Mouse (Mus musculus) layer of hippocampus, adult 2 months (tissue): ENCODE measurements around the gene Mbnl2. TPM values are rescaled to one million over a fixed set of nuclear protein-coding genes. Genes with fewer than 3 reads are reported as not detected.

ENCODE experiments used
- DNase-seq, 2 experiments: peaks; one replicate each; pipeline ENCODE4 v3.0.0; 2022; ENCODE audit warnings: low spot score in 2 of 2
- H3K27ac ChIP-seq: fragments of 200-600 bp; 2 replicates; pipeline ENCODE4 v1.8.1; 2022
- H3K4me3 ChIP-seq: fragments of 200-600 bp; 2 replicates; pipeline ENCODE4 v1.8.1; 2022; ENCODE audit warnings: mild to moderate bottlenecking
- CTCF ChIP-seq: fragments of 200-600 bp; conservative IDR thresholded peaks from 2 replicates; pipeline ENCODE4 v1.8.1; 2022; ENCODE audit warnings: antibody characterized with exemption, mild to moderate bottlenecking, moderate library complexity
- total RNA-seq, 2 experiments: library from RNA; stranded (reverse); gene quantifications; 2 replicates each; pipeline ENCODE4 v1.2.3; 2021

Gene Mbnl2
- total RNA-seq, 2 experiments from 2014 or later: 244 to 250 TPM

GRCm38 (mm10) chr14:120330454-120330853, 55.0 kb downstream of the Mbnl2 start:
- no peak for TF ChIP-seq CTCF
- peak in 1 of 2 experiments; percentile 38 for DNase-seq
- Histone ChIP-seq H3K4me3 (no peak overlapping the region), H3K27ac (0 out of 2 replicates have a peak overlapping the region, but pooled peaks have one; percentile 5)

GRCm38 (mm10) chr14:120330881-120331514, 55.5 kb downstream of the Mbnl2 start:
- Histone ChIP-seq H3K27ac (0 out of 2 replicates have a peak overlapping the region, but pooled peaks have one; percentile 5), H3K4me3 (no peak overlapping the region)
- DNase-seq: no peak
- no peak for TF ChIP-seq CTCF

- TF ChIP-seq CTCF: no peak
- no peak overlapping the region for H3K4me3 ChIP-seq
These were observed 58.2 kb downstream of the Mbnl2 start for GRCm38 (mm10) chr14:120333465-120334243.

GRCm38 (mm10) chr14:120335366-120335765, 59.9 kb downstream of the Mbnl2 start:
- DNase-seq: no peak
- Histone ChIP-seq H3K27ac (no peak overlapping the region), H3K4me3 (no peak overlapping the region)
- TF ChIP-seq CTCF: no peak

More at GRCm38 (mm10) chr14:120333465-120334243, 58.2 kb downstream of the Mbnl2 start:
- peak overlapping the region; percentile 48; the same call in 1 of the 2 replicates for H3K27ac ChIP-seq
- no peak for DNase-seq

- TF ChIP-seq CTCF: no peak
- Histone ChIP-seq H3K27ac (no peak overlapping the region), H3K4me3 (no peak overlapping the region)
- no peak for DNase-seq
These were observed 60.4 kb downstream of the Mbnl2 start for GRCm38 (mm10) chr14:120335871-120336270.

- DNase-seq: no peak
- H3K4me3 ChIP-seq: no peak overlapping the region
- no peak for TF ChIP-seq CTCF
- peak overlapping the region; percentile 43 for H3K27ac ChIP-seq
These were observed 60.9 kb downstream of the Mbnl2 start for GRCm38 (mm10) chr14:120336380-120336779.

- no peak for TF ChIP-seq CTCF
- H3K27ac ChIP-seq: peak overlapping the region; percentile 43
- DNase-seq: no peak
- H3K4me3 ChIP-seq: no peak overlapping the region
These were observed 61.4 kb downstream of the Mbnl2 start for GRCm38 (mm10) chr14:120336841-120337240.

GRCm38 (mm10) chr14:120337731-120338462, 62.4 kb downstream of the Mbnl2 start:
- no peak for TF ChIP-seq CTCF
- peak overlapping the region; percentile 43 for H3K27ac ChIP-seq
- no peak for DNase-seq

GRCm38 (mm10) chr14:120338706-120339105, 63.2 kb downstream of the Mbnl2 start:
- no peak for TF ChIP-seq CTCF
- DNase-seq: no peak

More at GRCm38 (mm10) chr14:120337731-120338462, 62.4 kb downstream of the Mbnl2 start:
- H3K4me3 ChIP-seq: no peak overlapping the region

GRCm38 (mm10) chr14:120341912-120342311, 66.4 kb downstream of the Mbnl2 start:
- Histone ChIP-seq H3K27ac (peak overlapping the region; percentile 41), H3K4me3 (no peak overlapping the region)
- DNase-seq: peak in 1 of 2 experiments; percentile 13
- no peak for TF ChIP-seq CTCF

More at GRCm38 (mm10) chr14:120338706-120339105, 63.2 kb downstream of the Mbnl2 start:
- H3K27ac ChIP-seq: peak overlapping the region; percentile 43; the same call in 1 of the 2 replicates
- H3K4me3 ChIP-seq: no peak overlapping the region

- 0 out of 2 replicates have a peak overlapping the region, but pooled peaks have one; percentile 41 for H3K27ac ChIP-seq
- no peak for TF ChIP-seq CTCF
- H3K4me3 ChIP-seq: no peak overlapping the region
- DNase-seq: no peak
These were observed 66.9 kb downstream of the Mbnl2 start for GRCm38 (mm10) chr14:120342321-120342720.

- H3K4me3 ChIP-seq: no peak overlapping the region
- no peak overlapping the region for H3K27ac ChIP-seq
- TF ChIP-seq CTCF: no peak
- peak in 1 of 2 experiments; percentile 2 for DNase-seq
These were observed 69.2 kb downstream of the Mbnl2 start for GRCm38 (mm10) chr14:120344641-120345040.
